Comparison of ENCODE assay signal across 8 mouse cellular contexts in the genomic region with DNA sequence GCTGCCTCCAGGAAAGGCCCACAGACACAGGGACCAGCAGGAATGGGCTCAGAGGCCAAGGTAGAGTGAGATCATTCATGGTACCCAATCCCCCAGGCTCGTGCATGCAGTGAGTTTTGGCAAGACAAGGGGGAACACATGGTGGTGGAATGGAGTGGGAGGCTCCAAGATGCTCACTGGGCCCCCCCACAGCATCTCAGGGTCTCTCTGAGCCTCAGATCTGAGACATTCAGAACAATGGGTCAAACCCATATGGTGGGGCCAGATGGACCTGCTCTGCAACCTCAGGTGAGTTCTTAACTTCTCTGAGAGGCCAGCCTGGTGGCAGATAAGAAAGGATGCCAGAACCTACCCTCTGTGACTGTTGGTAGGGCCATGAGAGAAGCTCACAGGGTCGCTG.
"Had no signal": no experiment of that assay in that cellular context is flagged by ENCODE, and none has a peak within 500 bp of the region (broad histone marks: within the 10 kb centered on the region; RNA-seq: fewer than 3 reads in every experiment).

No protein-coding gene starts in this region.

- DNase-seq: kidney, adult 8-10 months; kidney, postnatal 10 days; kidney, postnatal 36 days; left cerebral cortex, postnatal 4 days; liver, postnatal 0 days; lung, embryonic 14.5 days; thymus, adult 18-20 months; thymus, postnatal 36 days had no signal
